Mouse (Mus musculus): ENCODE data around the gene Eef1akmt3. TPM values are rescaled to one million over a fixed set of nuclear protein-coding genes. Genes with fewer than 3 reads are reported as not detected.

The Eef1akmt3 gene
- polyA plus RNA-seq, 1 experiment from 2014 or later: 0.07 TPM

DNA sequence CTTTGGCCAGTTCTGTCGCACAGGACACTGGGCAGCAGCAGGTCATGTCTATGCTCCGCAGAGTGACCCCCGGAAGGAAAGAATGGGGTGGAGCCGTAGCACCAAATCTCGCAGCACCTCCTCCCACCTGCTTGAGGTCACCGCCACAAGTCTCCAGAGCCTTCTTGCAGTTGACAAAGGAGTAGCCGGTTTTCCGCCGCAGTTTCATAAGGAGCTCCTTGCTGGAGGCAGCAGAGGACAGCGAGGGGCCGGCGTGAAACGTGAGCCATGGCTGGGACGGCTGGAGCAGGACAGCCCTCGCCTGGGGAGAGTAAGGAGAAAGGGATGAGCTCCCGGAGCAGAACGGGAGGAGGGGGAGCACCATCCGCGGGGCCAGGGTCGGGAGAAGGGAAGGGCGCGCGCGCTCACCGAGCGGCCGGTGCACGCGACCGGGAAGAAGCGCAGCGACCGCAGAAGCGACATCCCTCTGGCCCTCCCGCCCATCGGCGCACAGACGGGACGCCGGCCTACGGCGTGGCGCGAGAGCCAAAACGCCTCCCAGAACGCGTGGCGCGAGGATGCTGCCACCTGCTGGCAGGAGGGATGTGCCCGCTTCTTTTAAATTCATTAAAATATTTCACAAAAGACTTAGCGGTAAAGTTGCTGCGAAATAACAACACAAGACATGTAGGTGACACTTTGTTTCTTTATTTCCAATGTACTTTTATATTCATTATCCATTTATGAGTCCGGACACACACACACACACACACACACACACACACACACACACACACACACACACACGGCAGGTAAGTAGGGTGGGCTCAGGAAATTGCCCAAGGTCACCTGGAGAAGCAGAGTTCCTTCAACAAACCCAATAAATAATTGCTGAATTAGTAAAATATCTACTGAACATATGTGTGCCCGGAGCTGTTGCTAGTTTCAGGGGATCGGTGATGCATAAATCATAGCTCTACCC, 10.7 kb downstream of the Eef1akmt3 start, which contains the start of gene Tsfm:
Gene Tsfm (minus strand): TSS at position 505 of the 961 bp plus-strand sequence.
- peaks cover 38% of the 10 kb centered on the region for H3K36me3 ChIP-seq
- peak within 1 kb of the TSS; percentile 90 for H3K4me3 ChIP-seq (replicated peaks)
- peak within 1 kb of the TSS; percentile 50 for H3K27ac ChIP-seq
- peak within 1 kb of the TSS; percentile 92 for H3K9ac ChIP-seq
- DNase-seq: peak; percentile 82
- 6% methylated on average over 55 of the region's 56 CpGs for WGBS (ENCODE audit: insufficient replicate concordance)
- no peaks in the 10 kb centered on the region for H3K9me3 ChIP-seq (replicated peaks)
- peaks cover 13% of the 10 kb centered on the region for H3K4me1 ChIP-seq (replicated peaks)
- no peaks in the 10 kb centered on the region for H3K27me3 ChIP-seq
- H3K4me2 ChIP-seq: peak within 1 kb of the TSS; percentile 97
- ATAC-seq (ENCODE audit: low read depth): peak; percentile 86

DNA sequence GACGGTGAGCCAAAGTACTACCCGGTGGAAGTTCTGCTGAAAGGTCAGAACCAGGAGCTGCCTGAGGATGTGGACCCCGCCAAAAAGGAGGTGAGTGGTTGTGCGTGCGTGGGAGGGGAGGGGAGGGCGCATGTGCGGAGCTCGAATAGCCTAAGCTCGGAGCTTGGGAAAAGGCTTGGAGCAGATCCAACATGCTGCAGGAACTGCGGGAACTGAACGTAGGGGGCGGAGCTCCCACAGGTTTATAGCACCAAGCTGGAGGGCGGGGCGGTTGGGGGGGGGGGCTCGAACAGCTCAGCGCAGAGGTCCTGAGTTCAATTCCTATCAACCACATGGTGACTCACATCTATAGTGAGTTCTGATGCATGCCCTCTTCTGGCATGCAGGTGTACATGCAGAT, 22.9 kb downstream of the Eef1akmt3 start:
- Histone ChIP-seq H3K4me3 (replicated peaks) (no peak overlapping the region), H3K36me3 (peaks cover 16% of the 10 kb centered on the region), H3K27ac (no peak overlapping the region), H3K4me2 (no peak overlapping the region), H3K4me1 (replicated peaks) (0 out of 2 replicates have a peak, but pooled peaks cover under 1% of the 10 kb centered on the region), H3K9me3 (replicated peaks) (no peaks in the 10 kb centered on the region), H3K9ac (no peak overlapping the region), H3K27me3 (peaks cover 3% of the 10 kb centered on the region; the same call in 1 of the 2 replicates)
- DNase-seq (no peak), ATAC-seq (ENCODE audit: low read depth) (no peak)
- WGBS (ENCODE audit: insufficient replicate concordance): 69% methylated on average over 16 of the region's 16 CpGs

DNA sequence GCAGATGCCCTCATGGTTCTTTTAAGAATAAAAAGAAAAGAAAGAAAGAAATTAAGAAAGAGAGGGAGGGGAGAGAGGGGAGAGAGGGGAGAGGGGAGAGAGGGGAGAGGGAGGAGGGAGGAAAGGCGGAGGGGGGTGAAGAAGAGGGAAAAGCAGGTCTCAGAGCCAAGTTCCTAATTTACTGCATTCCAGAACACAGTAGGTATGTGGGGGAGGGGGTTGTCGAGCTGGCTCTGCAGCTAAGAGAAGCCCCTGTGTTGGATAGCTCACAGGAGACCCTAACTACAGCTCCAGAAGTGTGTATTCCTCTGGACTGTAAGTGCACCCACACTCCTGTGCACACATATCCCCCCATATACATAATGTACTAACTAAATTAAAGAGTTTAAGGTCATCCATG, 24.2 kb downstream of the Eef1akmt3 start:
- ATAC-seq (ENCODE audit: low read depth): no peak
- Histone ChIP-seq H3K4me3 (replicated peaks) (no peak overlapping the region), H3K9me3 (replicated peaks) (no peaks in the 10 kb centered on the region), H3K27ac (no peak overlapping the region), H3K4me2 (no peak overlapping the region), H3K9ac (no peak overlapping the region), H3K4me1 (replicated peaks) (0 out of 2 replicates have a peak, but pooled peaks cover 4% of the 10 kb centered on the region), H3K36me3 (peaks cover 4% of the 10 kb centered on the region; the same call in 1 of the 2 replicates), H3K27me3 (peaks cover 3% of the 10 kb centered on the region; the same call in 1 of the 2 replicates)
- WGBS (ENCODE audit: insufficient replicate concordance): 17% methylated on average over 2 of the region's 2 CpGs
- DNase-seq: no peak

DNA sequence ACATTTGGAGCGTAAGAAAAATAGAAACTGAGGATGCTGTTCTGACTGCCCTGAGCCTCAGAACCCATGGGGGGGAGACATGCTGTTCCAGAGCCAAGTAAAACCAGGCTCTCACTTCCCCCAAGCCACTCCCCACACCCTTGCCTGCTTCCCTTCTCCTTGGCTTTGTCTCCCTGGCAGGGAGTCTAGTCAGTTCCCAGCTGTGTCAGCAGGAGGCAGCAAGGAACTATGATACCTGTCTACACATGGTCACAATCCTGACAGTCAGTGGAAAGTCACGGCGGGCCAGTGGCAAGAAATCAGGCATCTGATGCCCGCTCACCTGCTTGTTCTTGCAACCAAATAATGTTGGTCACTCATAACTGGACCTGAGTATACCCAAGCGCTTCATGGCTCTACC, 24.8 kb downstream of the Eef1akmt3 start:
- Histone ChIP-seq H3K4me2 (no peak overlapping the region), H3K36me3 (no peaks in the 10 kb centered on the region), H3K9me3 (replicated peaks) (no peaks in the 10 kb centered on the region), H3K4me3 (replicated peaks) (no peak overlapping the region), H3K27me3 (peaks cover 3% of the 10 kb centered on the region; the same call in 1 of the 2 replicates), H3K9ac (no peak overlapping the region), H3K4me1 (replicated peaks) (0 out of 2 replicates have a peak, but pooled peaks cover 4% of the 10 kb centered on the region), H3K27ac (no peak overlapping the region)
- DNase-seq (no peak), ATAC-seq (ENCODE audit: low read depth) (no peak)
- 49% methylated on average over 5 of the region's 5 CpGs for WGBS (ENCODE audit: insufficient replicate concordance)

DNA sequence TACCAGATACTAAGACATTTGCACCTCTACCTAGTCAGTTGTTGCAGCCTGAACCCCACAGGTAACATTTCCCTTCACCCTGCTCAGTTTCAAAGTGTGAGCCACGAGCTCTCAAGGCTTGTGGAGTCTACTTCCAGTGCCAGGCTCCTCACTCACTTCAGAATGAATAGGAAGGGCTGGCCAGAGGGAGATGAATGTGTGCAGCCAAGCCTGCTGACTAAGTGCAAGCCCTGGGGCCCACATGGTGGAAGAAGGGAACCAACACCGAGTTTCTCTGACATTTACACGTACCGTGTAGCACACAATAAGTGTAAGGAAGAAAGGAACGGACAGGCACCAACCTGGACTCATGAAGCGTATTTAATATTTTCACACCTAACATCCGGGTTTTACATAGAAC, 37.5 kb downstream of the Eef1akmt3 start:
- no peak for ATAC-seq (ENCODE audit: low read depth)
- H3K27ac ChIP-seq: no peak overlapping the region
- H3K27me3 ChIP-seq: no peaks in the 10 kb centered on the region
- H3K4me3 ChIP-seq (replicated peaks): no peak overlapping the region
- no peak overlapping the region for H3K4me2 ChIP-seq
- DNase-seq: no peak
- 0 out of 2 replicates have a peak, but pooled peaks cover 3% of the 10 kb centered on the region for H3K4me1 ChIP-seq (replicated peaks)
- 62% methylated on average over 7 of the region's 7 CpGs for WGBS (ENCODE audit: insufficient replicate concordance)
- H3K36me3 ChIP-seq: peaks cover 4% of the 10 kb centered on the region; the same call in 1 of the 2 replicates
- no peak overlapping the region for H3K9ac ChIP-seq
- H3K9me3 ChIP-seq (replicated peaks): no peaks in the 10 kb centered on the region

DNA sequence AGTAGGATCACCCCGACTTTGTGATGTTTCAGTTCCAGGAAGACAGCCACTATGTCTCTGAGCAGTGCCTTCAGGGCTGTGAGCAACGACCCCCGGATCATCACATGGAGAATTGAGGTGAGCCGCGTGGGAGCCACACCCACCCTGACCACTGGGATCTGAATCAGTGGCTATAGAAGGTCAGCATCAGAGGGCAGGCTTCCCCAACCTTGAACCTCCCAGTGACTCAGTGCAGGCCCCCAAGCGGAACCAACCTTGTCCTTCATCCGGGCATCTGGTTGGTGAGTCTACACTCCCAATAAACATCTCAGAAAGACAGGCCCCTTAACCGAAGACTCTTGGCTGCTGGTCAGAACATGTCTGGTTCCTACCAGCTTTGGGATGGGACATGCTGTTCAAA, 38.0 kb downstream of the Eef1akmt3 start:
- 72% methylated on average over 8 of the region's 8 CpGs for WGBS (ENCODE audit: insufficient replicate concordance)
- Histone ChIP-seq H3K27ac (no peak overlapping the region), H3K27me3 (no peaks in the 10 kb centered on the region), H3K4me1 (replicated peaks) (0 out of 2 replicates have a peak, but pooled peaks cover 3% of the 10 kb centered on the region), H3K9ac (no peak overlapping the region), H3K4me3 (replicated peaks) (no peak overlapping the region), H3K36me3 (peaks cover 8% of the 10 kb centered on the region), H3K4me2 (no peak overlapping the region), H3K9me3 (replicated peaks) (no peaks in the 10 kb centered on the region)
- no peak for ATAC-seq (ENCODE audit: low read depth)
- DNase-seq: no peak

DNA sequence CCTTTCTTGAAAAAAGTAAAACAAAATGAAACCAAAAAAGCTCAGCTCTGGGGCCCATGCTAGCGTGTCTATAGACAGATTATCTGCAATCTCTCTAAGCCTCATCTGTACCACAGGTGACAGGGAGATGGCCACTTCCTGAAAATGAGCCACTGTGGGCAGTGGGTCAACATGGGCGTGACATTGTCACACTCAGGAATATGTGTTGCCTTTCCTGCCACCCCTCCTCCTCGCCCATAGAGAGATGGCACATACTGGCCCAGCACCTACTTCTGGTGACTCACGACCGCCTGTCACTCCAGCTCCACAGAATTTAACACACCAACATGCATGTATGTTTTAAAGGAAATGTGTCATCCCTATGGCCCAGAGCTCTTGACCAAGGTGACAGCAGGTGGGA, 38.5 kb downstream of the Eef1akmt3 start:
- no peak for ATAC-seq (ENCODE audit: low read depth)
- whole genome bisulfite sequencing (ENCODE audit: insufficient replicate concordance): 55% methylated on average over 5 of the region's 5 CpGs

DNA sequence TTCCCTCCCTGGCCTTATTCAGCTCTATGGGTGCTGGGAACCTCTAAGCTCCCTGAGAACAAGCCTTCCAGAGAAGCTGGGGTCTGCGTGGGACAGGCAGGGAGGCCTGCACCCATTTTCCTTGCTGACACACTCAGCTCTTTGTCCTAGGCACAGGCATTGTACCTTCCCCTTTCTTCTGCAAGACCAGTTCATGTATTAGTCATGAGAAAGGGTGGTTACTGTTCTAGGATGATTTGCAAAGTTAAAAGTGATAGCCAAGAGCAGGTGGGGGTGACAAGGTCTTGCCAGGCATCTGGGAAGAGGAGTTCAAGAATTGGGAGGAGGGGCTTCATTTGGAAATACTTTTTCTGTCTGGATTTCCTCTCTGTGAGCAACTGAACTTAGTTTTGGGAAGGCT, 39.3 kb downstream of the Eef1akmt3 start:
- no peak overlapping the region for H3K27ac ChIP-seq
- H3K36me3 ChIP-seq: peaks cover 20% of the 10 kb centered on the region
- 61% methylated on average over 1 of the region's 1 CpGs for WGBS (ENCODE audit: insufficient replicate concordance)
- ATAC-seq (ENCODE audit: low read depth) (no peak), DNase-seq (no peak)
- no peaks in the 10 kb centered on the region for H3K9me3 ChIP-seq (replicated peaks)
- no peak overlapping the region for H3K4me3 ChIP-seq (replicated peaks)
- H3K4me2 ChIP-seq: no peak overlapping the region
- no peaks in the 10 kb centered on the region for H3K27me3 ChIP-seq
- peaks cover 9% of the 10 kb centered on the region for H3K4me1 ChIP-seq (replicated peaks)
- H3K9ac ChIP-seq: no peak overlapping the region

More for the DNA sequence above, 38.5 kb downstream of the Eef1akmt3 start:
- no peaks in the 10 kb centered on the region for H3K27me3 ChIP-seq
- 0 out of 2 replicates have a peak, but pooled peaks cover 3% of the 10 kb centered on the region for H3K4me1 ChIP-seq (replicated peaks)
- H3K4me2 ChIP-seq: no peak overlapping the region
- no peak overlapping the region for H3K27ac ChIP-seq
- no peak for DNase-seq
- H3K9ac ChIP-seq: no peak overlapping the region
- H3K9me3 ChIP-seq (replicated peaks): no peaks in the 10 kb centered on the region
- H3K36me3 ChIP-seq: peaks cover 13% of the 10 kb centered on the region
- no peak overlapping the region for H3K4me3 ChIP-seq (replicated peaks)

DNA sequence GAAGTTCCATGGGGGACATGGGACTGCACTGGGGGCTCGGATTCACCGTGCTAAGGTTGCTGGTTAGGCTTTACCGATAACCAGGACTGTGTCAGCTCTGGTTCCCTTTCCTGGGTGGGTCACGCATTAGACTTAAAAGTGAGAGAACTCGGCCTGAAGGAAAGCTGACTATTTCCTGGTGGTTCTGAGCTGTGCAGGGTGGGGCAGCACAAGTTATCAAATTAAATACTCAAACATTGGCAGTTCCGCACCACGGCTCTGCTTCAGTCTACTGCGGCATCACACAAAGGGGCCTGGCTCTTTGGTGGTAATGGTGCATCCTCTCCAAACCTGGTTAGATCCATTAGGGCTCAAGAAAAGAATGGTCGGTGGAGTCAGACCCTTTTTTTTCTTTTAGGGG, 40.0 kb downstream of the Eef1akmt3 start:
- no peak for ATAC-seq (ENCODE audit: low read depth)

DNA sequence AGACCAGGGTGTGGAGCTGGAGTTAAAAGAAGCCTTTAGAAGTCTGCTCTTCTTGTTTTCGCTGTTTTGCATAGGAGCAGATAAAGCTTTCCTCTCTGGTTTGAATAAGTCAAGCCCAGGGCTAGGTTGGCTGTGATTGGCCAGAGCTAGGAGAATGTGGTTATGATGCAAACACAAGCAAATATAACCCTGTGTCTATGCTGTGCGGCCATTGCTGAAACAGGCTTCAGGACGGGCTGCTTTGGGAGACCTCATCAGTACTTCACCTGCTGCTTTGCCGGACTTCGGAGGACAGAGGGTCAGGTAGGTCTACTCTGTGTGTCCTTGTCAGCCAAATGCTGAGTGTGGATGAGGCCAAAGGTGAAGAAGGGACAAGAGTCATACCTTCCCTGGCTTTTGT, 40.8 kb downstream of the Eef1akmt3 start, which contains the start of gene Avil:
Gene Avil (plus strand): TSS at position 181 of the 400 bp plus-strand sequence.
- ATAC-seq (ENCODE audit: low read depth): no peak
- Histone ChIP-seq H3K9ac (no peak within 1 kb of the TSS), H3K9me3 (replicated peaks) (no peaks in the 10 kb centered on the region), H3K4me3 (replicated peaks) (no peak within 1 kb of the TSS), H3K4me1 (replicated peaks) (peaks cover 9% of the 10 kb centered on the region), H3K4me2 (no peak within 1 kb of the TSS), H3K36me3 (peaks cover 27% of the 10 kb centered on the region), H3K27me3 (no peaks in the 10 kb centered on the region), H3K27ac (no peak within 1 kb of the TSS)
- 76% methylated on average over 5 of the region's 5 CpGs for WGBS (ENCODE audit: insufficient replicate concordance)
- DNase-seq: no peak

More for the DNA sequence above, 40.0 kb downstream of the Eef1akmt3 start:
- Histone ChIP-seq H3K9ac (no peak overlapping the region), H3K27ac (no peak overlapping the region), H3K4me3 (replicated peaks) (no peak overlapping the region), H3K4me1 (replicated peaks) (peaks cover 9% of the 10 kb centered on the region), H3K9me3 (replicated peaks) (no peaks in the 10 kb centered on the region), H3K27me3 (no peaks in the 10 kb centered on the region), H3K4me2 (no peak overlapping the region), H3K36me3 (peaks cover 20% of the 10 kb centered on the region)
- no peak for DNase-seq
- WGBS (ENCODE audit: insufficient replicate concordance): 69% methylated on average over 9 of the region's 9 CpGs

DNA sequence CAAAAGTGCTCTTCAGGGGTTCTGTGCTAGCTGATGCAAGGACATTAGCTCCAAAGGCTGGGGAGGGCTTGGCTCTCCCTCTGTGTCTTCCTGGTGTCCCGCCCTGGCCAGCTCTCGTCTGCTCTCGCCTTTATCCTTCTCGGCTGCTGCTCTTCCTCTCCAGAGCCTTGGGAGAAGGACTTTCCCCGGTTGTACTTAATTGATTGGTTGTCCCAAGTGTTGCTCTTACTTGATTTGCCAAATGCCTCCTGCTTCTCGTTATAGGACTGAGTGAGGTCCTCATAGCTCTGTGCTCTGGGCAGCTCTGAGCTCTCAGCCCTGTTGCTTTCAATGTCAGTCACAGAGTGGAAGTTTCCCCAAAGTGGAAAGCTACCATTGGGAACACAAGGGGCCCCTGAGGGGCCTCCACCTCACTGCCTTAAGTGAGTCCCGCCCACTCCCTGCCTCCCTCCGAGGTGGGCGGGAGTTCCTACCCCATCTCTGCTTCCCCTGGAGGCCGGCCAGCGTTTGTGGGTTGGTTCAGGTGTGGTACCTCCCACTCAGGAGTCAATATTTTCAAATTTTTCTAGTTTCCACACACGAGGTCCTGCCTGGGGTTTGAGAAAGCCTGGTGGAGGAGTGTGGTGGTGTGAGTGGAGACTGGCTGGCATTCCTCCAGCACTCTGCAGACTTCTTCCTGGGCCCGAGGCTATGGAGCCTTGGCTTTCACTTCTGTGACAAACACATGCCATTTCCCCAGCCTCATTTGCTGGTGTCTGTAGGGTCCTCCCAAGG, 43.8 kb downstream of the Eef1akmt3 start:
- DNase-seq (no peak), ATAC-seq (ENCODE audit: low read depth) (no peak)
- 55% methylated on average over 13 of the region's 13 CpGs for WGBS (ENCODE audit: insufficient replicate concordance)

More for the DNA sequence above, 43.8 kb downstream of the Eef1akmt3 start:
- no peak overlapping the region for H3K27ac ChIP-seq
- no peaks in the 10 kb centered on the region for H3K27me3 ChIP-seq
- H3K4me2 ChIP-seq: no peak overlapping the region
- no peak overlapping the region for H3K4me3 ChIP-seq (replicated peaks)
- H3K9ac ChIP-seq: no peak overlapping the region
- peaks cover 9% of the 10 kb centered on the region for H3K4me1 ChIP-seq (replicated peaks)
- H3K36me3 ChIP-seq: peaks cover 57% of the 10 kb centered on the region
- H3K9me3 ChIP-seq (replicated peaks): no peaks in the 10 kb centered on the region

Measured in liver, embryonic 13.5 days (tissue).